10 mouse cellular contexts compared by ENCODE assay signal in the genomic region with DNA sequence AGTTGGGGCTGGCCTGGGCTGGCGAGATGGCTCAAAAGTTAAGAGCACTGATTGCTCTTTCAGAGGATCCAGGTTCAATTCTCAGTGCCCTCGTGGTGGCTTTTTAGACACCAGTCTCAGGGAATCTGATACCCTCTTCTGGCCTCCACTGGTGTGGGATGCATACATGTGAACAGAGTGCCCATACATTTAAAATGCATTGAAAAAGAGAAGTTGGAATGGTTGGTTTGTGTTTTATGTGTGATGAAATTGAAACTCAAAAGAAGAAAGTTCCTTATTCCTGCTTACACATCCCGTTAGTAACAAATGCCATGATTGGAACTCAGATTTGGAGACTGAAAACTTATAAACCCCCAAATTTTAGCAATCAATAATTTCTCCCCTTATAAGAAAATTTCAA.
"Had no signal": no experiment of that assay in that cellular context is flagged by ENCODE, and none has a peak within 500 bp of the region (broad histone marks: within the 10 kb centered on the region; RNA-seq: fewer than 3 reads in every experiment).

No protein-coding gene starts in this region.

- DNase-seq: retina, postnatal 1 day; right cerebral cortex, adult 18-20 months; right cerebral cortex, postnatal 14 days; right cerebral cortex, postnatal 25 days; right cerebral cortex, postnatal 4 days; thymus, adult 18-20 months; thymus, adult 2 months; thymus, postnatal 14 days; thymus, postnatal 36 days; thymus, postnatal 4 days had no signal
